Mouse (Mus musculus) layer of hippocampus, adult 11-12 months (tissue): Measurements from ENCODE around the gene Rnf227.
"Not testable (repeated sequence)": the region's sequence is repeated elsewhere in the genome, so short reads cannot be mapped to it uniquely, and the experiment has no call there.

ENCODE experiments used
- DNase-seq: peaks from one replicate; pipeline ENCODE4 v3.0.0; 2022; ENCODE audit warnings: low spot score

Rnf227 gene

GRCm38 (mm10) chr11:69340161-69341131, at the start of gene Rnf227:
Gene Rnf227, plus strand, starts transcription at chr11:69340461.
- peak; percentile 72 for DNase-seq

GRCm38 (mm10) chr11:69291111-69291510, 49.1 kb upstream of the Rnf227 start:
- no peak for DNase-seq

- no peak for DNase-seq
Measured at GRCm38 (mm10) chr11:69295286-69295685, 45.0 kb upstream of the Rnf227 start.

GRCm38 (mm10) chr11:69297799-69298198, 42.5 kb upstream of the Rnf227 start:
- no peak for DNase-seq

- DNase-seq: no peak
Measured at GRCm38 (mm10) chr11:69298231-69298630, 42.0 kb upstream of the Rnf227 start.

GRCm38 (mm10) chr11:69302817-69303216, 37.4 kb upstream of the Rnf227 start:
- no peak for DNase-seq

GRCm38 (mm10) chr11:69305291-69305690, 35.0 kb upstream of the Rnf227 start:
- DNase-seq: no peak

- DNase-seq: no peak
Measured at GRCm38 (mm10) chr11:69306039-69306438, 34.2 kb upstream of the Rnf227 start.

- DNase-seq: no peak
Measured at GRCm38 (mm10) chr11:69311266-69311665, 29.0 kb upstream of the Rnf227 start.

GRCm38 (mm10) chr11:69316361-69316760, 23.9 kb upstream of the Rnf227 start:
- no peak for DNase-seq

GRCm38 (mm10) chr11:69318000-69318399, 22.3 kb upstream of the Rnf227 start:
- not testable (repeated sequence) for DNase-seq

- no peak for DNase-seq
Measured at GRCm38 (mm10) chr11:69321580-69321979, 18.7 kb upstream of the Rnf227 start.

- no peak for DNase-seq
Measured at GRCm38 (mm10) chr11:69322010-69322409, 18.3 kb upstream of the Rnf227 start.

GRCm38 (mm10) chr11:69322693-69323471, 17.4 kb upstream of the Rnf227 start:
- no peak for DNase-seq

GRCm38 (mm10) chr11:69323667-69324111, 16.6 kb upstream of the Rnf227 start, which contains the start of the genes Cntrob and Trappc1:
Gene Cntrob, minus strand, starts transcription at chr11:69323775.
Gene Trappc1, plus strand, starts transcription at chr11:69323980.
- peak; percentile 98 for DNase-seq

- no peak for DNase-seq
Measured at GRCm38 (mm10) chr11:69324749-69325148, 15.5 kb upstream of the Rnf227 start.

GRCm38 (mm10) chr11:69325628-69326407, 14.4 kb upstream of the Rnf227 start, which contains the start of gene Kcnab3:
Gene Kcnab3, plus strand, starts transcription at chr11:69326258.
- peak; percentile 85 for DNase-seq

- DNase-seq: no peak
Measured at GRCm38 (mm10) chr11:69326408-69327156, 13.7 kb upstream of the Rnf227 start.

- DNase-seq: no peak
Measured at GRCm38 (mm10) chr11:69327157-69327442, 13.2 kb upstream of the Rnf227 start.

GRCm38 (mm10) chr11:69327648-69328047, 12.6 kb upstream of the Rnf227 start:
- no peak for DNase-seq

GRCm38 (mm10) chr11:69328517-69328916, 11.7 kb upstream of the Rnf227 start:
- no peak for DNase-seq
